Mouse (Mus musculus) embryonic facial prominence, embryonic 15.5 days (tissue): ENCODE measurements around the gene Sstr2. TPM values are rescaled to one million over a fixed set of nuclear protein-coding genes. Genes with fewer than 3 reads are reported as not detected.

Experiments
- ATAC-seq: fragments of 200-750 bp; cut with Nextera tagmentation; 2 replicates; pipeline ENCODE4 v1.8.0; 2017; ENCODE audit warnings: low read depth, moderate TSS enrichment; ENCODE audit not compliant: insufficient number of reproducible peaks, low FRiP score, low TSS enrichment
- H3K27ac ChIP-seq: fragments of 300-500 bp; sonication (generic); replicated peaks from 2 replicates; pipeline ENCODE4 v1.5.1; 2015; ENCODE audit warnings: mild to moderate bottlenecking, inconsistent platforms
- H3K27me3 ChIP-seq: fragments of 300-500 bp; sonication (generic); 2 replicates; pipeline ENCODE4 v1.6.1; 2015; ENCODE audit warnings: inconsistent platforms
- H3K36me3 ChIP-seq: fragments of 300-500 bp; sonication (generic); 2 replicates; pipeline ENCODE4 v1.6.1; 2015; ENCODE audit warnings: mild to moderate bottlenecking, inconsistent platforms
- H3K4me1 ChIP-seq: fragments of 300-500 bp; sonication (generic); 2 replicates; pipeline ENCODE4 v1.6.1; 2015; ENCODE audit warnings: inconsistent platforms
- H3K4me2 ChIP-seq: fragments of 300-500 bp; sonication (generic); replicated peaks from 2 replicates; pipeline ENCODE4 v1.6.1; 2015; ENCODE audit warnings: mild to moderate bottlenecking, inconsistent platforms
- H3K4me3 ChIP-seq: fragments of 300-500 bp; sonication (generic); replicated peaks from 2 replicates; pipeline ENCODE4 v1.5.1; 2015; ENCODE audit warnings: mild to moderate bottlenecking, inconsistent platforms
- H3K9ac ChIP-seq: fragments of 300-500 bp; sonication (generic); 2 replicates; pipeline ENCODE4 v1.6.1; 2015; ENCODE audit warnings: inconsistent platforms
- H3K9me3 ChIP-seq: fragments of 300-500 bp; sonication (generic); replicated peaks from 2 replicates; pipeline ENCODE4 v1.6.1; 2016; ENCODE audit warnings: inconsistent platforms
- WGBS: fragments of 180-500 bp; shearing (Covaris S2); methylation state at CpG from one replicate; pipeline ENCODE4 v1.1.7; 2015; 5-methylcytosine and 5-hydroxymethylcytosine counted together
- polyA plus RNA-seq: library from polyadenylated mRNA; unstranded; fragments of >200 nt; fragmentation: Nextera tagmentation; extraction: Ambion mirVana; gene quantifications from 2 replicates; pipeline ENCODE4 v1.2.1, GENCODE M21; 2015

Gene Sstr2
- polyA plus RNA-seq, 1 experiment from 2014 or later = 1.6 TPM

DNA sequence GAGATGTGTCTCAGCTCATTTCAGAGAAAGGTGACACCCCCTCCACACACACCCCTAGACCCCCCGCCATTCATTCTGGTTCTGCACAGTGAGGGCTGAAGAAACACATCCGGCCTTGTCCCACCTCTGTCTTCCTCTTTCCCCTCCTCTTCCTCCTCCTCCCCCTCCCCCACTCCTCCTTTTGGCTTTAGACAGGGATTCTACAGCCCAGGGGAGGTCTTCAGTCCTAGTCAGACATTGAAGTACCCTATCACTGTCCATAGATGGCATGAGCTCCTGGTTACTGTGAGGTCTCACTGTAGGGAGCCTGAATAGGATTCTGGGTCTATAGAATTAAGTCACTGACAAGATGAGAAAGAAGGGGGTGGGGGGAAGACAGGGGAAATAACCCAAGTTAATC, 1.9 kb downstream of the Sstr2 start:
- Histone ChIP-seq H3K27me3 (peaks cover 38% of the 10 kb centered on the region), H3K9ac (no peak overlapping the region), H3K4me2 (no peak overlapping the region), H3K4me3 (no peak overlapping the region), H3K4me1 (peaks cover 15% of the 10 kb centered on the region), H3K36me3 (no peaks in the 10 kb centered on the region), H3K27ac (no peak overlapping the region), H3K9me3 (no peaks in the 10 kb centered on the region)
- WGBS = 43% methylated on average over 2 of the region's 2 CpGs
- no peak for ATAC-seq

DNA sequence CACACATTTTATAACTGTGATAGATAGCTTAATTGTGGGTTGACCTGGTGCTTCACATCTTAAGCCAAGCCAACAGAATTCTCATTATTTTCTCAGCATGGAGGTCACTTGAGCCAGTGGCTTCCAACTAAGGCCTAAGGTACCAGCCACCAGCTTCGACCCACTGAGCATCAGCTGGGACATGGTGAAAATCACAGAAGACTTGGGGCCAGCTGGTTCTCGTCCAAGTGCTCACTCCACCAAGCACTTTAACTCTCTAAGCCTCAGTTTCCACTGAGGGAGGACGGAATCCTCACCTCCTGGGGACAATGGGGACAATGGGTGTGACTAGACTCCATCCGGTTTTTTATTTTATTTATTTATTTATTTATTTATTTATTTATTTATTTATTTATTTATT, 2.9 kb downstream of the Sstr2 start:
- no peak for ATAC-seq
- 86% methylated on average over 4 of the region's 4 CpGs for WGBS
- peaks cover 15% of the 10 kb centered on the region for H3K4me1 ChIP-seq
- H3K9me3 ChIP-seq = no peaks in the 10 kb centered on the region
- no peak overlapping the region for H3K27ac ChIP-seq
- peaks cover 38% of the 10 kb centered on the region for H3K27me3 ChIP-seq
- H3K4me3 ChIP-seq = no peak overlapping the region
- no peak overlapping the region for H3K4me2 ChIP-seq
- H3K9ac ChIP-seq = no peak overlapping the region
- no peaks in the 10 kb centered on the region for H3K36me3 ChIP-seq

DNA sequence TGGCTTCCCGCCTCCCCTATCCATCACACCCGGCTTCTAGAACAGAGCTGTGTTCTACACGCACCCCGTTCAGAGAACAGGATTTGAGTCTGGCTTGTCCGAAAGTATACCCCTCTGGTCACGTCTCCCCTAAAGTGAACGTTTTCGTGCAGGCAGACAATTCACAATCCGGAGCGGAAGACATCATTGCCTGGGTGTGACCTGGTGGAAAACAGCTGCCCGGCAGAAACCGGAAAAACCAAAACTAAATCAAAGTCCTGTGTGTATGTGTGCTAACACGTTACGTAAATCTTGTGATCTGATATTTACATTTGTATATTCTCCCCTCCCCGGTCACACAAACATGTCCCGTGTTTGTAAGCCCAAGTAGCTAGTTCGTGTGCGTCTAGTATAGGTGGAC, 6.3 kb downstream of the Sstr2 start:
- Histone ChIP-seq H3K4me2 (no peak overlapping the region), H3K27me3 (peaks cover 16% of the 10 kb centered on the region), H3K4me1 (no peaks in the 10 kb centered on the region), H3K36me3 (no peaks in the 10 kb centered on the region), H3K27ac (no peak overlapping the region), H3K9ac (no peak overlapping the region), H3K4me3 (no peak overlapping the region), H3K9me3 (no peaks in the 10 kb centered on the region)
- ATAC-seq = no peak
- WGBS = 85% methylated on average over 18 of the region's 18 CpGs

DNA sequence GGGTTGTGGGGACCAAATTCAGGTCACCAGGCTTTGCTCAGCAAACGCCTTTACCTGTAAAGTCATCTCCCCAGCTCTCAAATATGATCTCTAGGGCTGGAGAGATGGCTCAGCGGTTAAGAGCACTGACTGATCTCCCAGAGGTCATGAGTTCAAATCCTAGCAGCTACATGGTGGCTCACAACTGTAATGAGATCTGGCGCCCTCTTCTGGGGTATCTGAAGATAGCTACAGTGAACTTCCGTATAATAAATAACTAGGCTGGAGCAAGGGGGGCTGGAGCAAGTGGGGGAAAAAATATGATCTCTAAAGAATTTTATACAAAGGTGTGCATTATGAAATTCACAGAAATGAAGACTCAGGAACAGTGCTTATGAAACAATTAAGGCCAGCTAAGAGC, 8.6 kb downstream of the Sstr2 start:
- Histone ChIP-seq H3K36me3 (no peaks in the 10 kb centered on the region), H3K9ac (no peak overlapping the region), H3K4me1 (no peaks in the 10 kb centered on the region), H3K27me3 (peaks cover 3% of the 10 kb centered on the region; the same call in 1 of the 2 replicates), H3K4me2 (no peak overlapping the region), H3K9me3 (no peaks in the 10 kb centered on the region), H3K27ac (no peak overlapping the region), H3K4me3 (no peak overlapping the region)
- WGBS = 45% methylated on average over 4 of the region's 4 CpGs
- no peak for ATAC-seq

DNA sequence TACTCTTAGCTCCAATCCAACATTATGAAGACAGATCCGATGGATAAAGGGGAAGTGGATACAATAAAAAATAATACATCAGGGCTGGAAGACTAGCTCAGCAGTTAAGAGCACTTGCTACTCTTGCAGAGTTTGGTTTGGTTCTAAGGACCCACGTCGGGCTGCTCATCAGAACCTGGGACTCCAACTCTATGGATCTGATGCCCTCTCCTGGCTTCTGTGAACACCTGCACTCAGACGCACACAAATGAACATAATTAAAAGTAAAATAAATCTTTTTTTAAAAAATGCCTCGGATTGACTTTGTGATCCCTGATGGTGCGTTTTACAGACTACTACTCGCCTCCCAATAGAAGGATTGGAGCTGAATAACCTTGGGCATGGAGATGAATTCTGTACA, 11.5 kb downstream of the Sstr2 start:
- 49% methylated on average over 7 of the region's 7 CpGs for WGBS

DNA sequence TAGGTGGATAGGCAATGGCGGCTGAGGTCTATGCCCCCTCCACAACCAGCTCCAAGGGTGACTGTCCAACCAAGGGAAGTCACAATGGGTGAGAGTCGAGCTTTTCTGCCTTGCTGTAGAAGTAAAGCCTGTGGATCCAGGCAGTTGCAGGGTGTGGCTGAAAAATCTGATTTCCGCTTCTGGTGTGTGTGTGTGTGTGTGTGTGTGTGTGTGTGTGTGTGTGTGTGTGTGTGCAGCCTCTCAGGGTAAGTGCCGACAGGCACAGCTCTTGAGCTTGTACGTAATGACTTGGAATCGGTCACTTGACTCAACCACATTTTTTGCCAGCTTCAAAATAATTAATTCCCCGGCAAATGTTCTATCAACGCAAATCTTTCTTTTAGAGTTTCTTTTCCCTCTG, 12.2 kb downstream of the Sstr2 start:
- no peak for ATAC-seq
- no peak overlapping the region for H3K4me2 ChIP-seq
- 64% methylated on average over 8 of the region's 8 CpGs for WGBS
- H3K4me1 ChIP-seq = no peaks in the 10 kb centered on the region
- no peak overlapping the region for H3K9ac ChIP-seq
- no peak overlapping the region for H3K4me3 ChIP-seq
- H3K27ac ChIP-seq = no peak overlapping the region
- no peaks in the 10 kb centered on the region for H3K36me3 ChIP-seq
- peaks cover 3% of the 10 kb centered on the region; the same call in 1 of the 2 replicates for H3K27me3 ChIP-seq
- no peaks in the 10 kb centered on the region for H3K9me3 ChIP-seq

More for the DNA sequence above, 11.5 kb downstream of the Sstr2 start:
- Histone ChIP-seq H3K27ac (no peak overlapping the region), H3K9ac (no peak overlapping the region), H3K4me1 (no peaks in the 10 kb centered on the region), H3K36me3 (no peaks in the 10 kb centered on the region), H3K4me2 (no peak overlapping the region), H3K9me3 (no peaks in the 10 kb centered on the region), H3K27me3 (peaks cover 3% of the 10 kb centered on the region; the same call in 1 of the 2 replicates), H3K4me3 (no peak overlapping the region)
- ATAC-seq = no peak

DNA sequence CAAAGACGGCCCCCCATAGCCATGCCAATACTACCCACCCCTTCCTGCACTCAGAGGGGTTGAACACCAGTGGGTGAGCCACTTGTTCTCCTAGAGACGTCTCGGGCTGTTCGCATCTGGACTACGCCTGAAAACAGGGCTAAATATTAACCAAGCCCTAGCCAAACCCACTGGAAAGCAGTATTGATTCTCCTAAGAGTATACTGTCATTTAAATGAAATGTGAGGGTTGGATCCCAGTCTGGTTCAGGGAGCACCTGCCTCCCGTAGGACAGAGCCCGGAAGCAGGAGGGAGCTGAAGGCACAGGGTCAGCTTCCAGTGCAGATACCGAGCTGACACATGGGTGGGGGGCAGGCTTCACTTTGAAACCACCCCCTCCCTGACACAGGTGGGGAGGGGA, 12.7 kb downstream of the Sstr2 start:
- no peak for ATAC-seq
- no peaks in the 10 kb centered on the region for H3K4me1 ChIP-seq
- H3K4me3 ChIP-seq = no peak overlapping the region
- H3K9me3 ChIP-seq = no peaks in the 10 kb centered on the region
- WGBS = 81% methylated on average over 8 of the region's 8 CpGs
- H3K27me3 ChIP-seq = peaks cover 3% of the 10 kb centered on the region; the same call in 1 of the 2 replicates
- no peaks in the 10 kb centered on the region for H3K36me3 ChIP-seq
- H3K9ac ChIP-seq = no peak overlapping the region
- H3K27ac ChIP-seq = no peak overlapping the region
- no peak overlapping the region for H3K4me2 ChIP-seq

DNA sequence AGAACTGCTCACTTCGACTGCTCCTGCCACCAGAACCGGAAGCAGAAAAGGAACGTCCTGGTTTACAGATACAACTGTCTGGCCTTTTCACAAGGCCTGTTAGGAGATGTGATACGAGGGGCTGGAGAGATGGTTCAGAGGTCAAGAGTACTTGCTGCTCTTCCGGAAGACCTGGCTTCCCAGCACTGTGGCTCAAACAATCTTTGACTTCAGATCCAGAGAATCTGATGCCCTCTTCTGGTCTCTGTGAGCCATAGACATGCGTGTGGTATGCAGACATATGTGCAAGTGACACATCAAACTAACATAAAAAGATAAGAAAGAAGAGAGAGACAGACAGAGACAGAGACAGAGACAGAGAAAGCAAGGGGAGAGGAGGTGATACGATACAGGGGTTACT, 13.2 kb downstream of the Sstr2 start:
- no peak for ATAC-seq
- Histone ChIP-seq H3K4me1 (no peaks in the 10 kb centered on the region), H3K36me3 (no peaks in the 10 kb centered on the region), H3K4me2 (no peak overlapping the region), H3K27me3 (peaks cover 3% of the 10 kb centered on the region; the same call in 1 of the 2 replicates), H3K4me3 (no peak overlapping the region), H3K9ac (no peak overlapping the region), H3K9me3 (no peaks in the 10 kb centered on the region), H3K27ac (no peak overlapping the region)
- WGBS = 71% methylated on average over 7 of the region's 7 CpGs

DNA sequence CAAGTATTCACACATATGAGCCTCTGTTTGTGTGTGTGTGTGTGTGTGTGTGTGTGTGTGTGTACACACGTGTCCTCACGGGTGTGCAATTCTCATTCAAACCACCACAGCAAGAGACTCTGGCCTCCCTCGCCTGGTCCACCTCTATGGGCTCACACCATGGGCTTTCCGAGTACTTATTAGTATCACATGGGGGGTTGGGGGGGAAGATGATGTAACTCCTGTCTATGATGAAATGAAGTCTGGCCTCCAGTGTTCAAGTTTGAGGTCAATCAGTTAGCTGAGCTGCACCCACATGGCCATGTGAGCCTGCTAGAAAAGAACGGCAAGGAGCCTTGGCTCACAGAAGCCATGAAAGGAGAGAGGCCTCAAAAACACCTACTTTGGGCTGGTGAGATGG, 14.3 kb downstream of the Sstr2 start:
- Histone ChIP-seq H3K27ac (no peak overlapping the region), H3K9ac (no peak overlapping the region), H3K27me3 (peaks cover 2% of the 10 kb centered on the region; the same call in 1 of the 2 replicates), H3K9me3 (no peaks in the 10 kb centered on the region), H3K4me3 (no peak overlapping the region), H3K4me1 (no peaks in the 10 kb centered on the region), H3K4me2 (no peak overlapping the region), H3K36me3 (no peaks in the 10 kb centered on the region)
- 89% methylated on average over 5 of the region's 5 CpGs for WGBS
- ATAC-seq = no peak

DNA sequence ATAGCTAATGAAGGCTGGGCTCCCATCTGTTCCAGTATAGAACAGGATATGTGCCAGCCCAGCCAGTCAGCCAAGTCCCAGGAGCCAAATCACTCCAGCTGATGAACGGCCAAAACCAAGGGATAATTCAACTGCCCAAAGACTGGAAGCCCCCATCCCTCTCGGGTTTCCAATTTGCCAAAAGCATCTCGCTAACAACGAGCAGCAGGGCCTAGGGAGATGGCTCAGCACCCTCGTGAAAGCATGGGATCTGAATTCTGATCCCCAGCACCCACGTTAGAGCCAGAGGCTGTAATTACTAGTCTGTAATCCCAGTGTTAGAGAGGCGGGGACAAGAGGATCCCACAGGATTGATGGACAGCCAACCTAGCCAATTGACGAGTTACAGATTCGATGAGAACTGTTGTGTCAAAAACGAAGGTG, 15.6 kb downstream of the Sstr2 start:
- H3K36me3 ChIP-seq = no peaks in the 10 kb centered on the region
- H3K27ac ChIP-seq = no peak overlapping the region
- H3K4me3 ChIP-seq = no peak overlapping the region
- 55% methylated on average over 10 of the region's 10 CpGs for WGBS
- no peaks in the 10 kb centered on the region for H3K4me1 ChIP-seq
- ATAC-seq = no peak
- no peaks in the 10 kb centered on the region for H3K27me3 ChIP-seq
- no peaks in the 10 kb centered on the region for H3K9me3 ChIP-seq
- H3K9ac ChIP-seq = no peak overlapping the region
- no peak overlapping the region for H3K4me2 ChIP-seq

DNA sequence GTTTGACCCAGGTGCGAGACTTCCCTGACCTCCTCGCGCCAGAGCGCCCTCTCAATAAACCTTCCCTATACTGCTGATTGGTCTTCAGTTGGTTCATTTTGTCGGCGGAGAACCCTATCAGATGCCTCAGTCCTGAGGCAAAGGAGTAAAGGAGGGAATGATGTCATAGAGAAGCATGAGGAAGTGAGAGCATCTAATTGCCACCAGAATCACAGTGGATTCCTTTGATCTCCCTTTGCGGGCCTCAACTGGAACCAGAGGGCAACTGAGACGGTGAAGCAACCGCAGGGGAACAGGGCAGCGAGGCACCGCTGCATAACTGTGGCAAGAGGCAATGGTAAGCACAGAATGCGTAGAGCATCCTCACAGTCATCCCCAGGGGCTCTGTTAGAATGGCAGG, 19.5 kb downstream of the Sstr2 start:
- no peak overlapping the region for H3K27ac ChIP-seq
- no peak for ATAC-seq
- H3K36me3 ChIP-seq = no peaks in the 10 kb centered on the region
- H3K4me1 ChIP-seq = no peaks in the 10 kb centered on the region
- 80% methylated on average over 12 of the region's 12 CpGs for WGBS
- H3K27me3 ChIP-seq = no peaks in the 10 kb centered on the region
- no peak overlapping the region for H3K4me2 ChIP-seq
- H3K9me3 ChIP-seq = no peaks in the 10 kb centered on the region
- no peak overlapping the region for H3K9ac ChIP-seq
- H3K4me3 ChIP-seq = no peak overlapping the region

DNA sequence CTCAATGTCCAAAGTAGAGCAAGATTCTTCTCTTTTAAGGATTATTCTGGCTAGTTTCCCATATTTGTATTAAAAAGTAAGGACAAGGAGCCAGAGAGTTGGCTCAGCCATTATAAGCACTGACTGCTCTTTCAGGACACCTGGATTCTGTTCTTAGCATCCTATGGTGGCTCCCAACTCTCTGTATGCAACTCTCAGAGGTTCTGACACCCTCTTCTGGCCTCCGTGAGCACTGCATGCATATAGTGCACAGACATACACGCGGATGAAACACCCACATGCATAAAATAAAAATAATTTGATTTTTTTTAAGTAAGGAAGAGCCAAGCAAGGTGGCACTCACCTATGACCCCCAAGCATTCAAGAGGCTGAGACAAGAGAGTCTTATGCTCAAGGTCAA, 26.0 kb downstream of the Sstr2 start:
- H3K4me3 ChIP-seq = no peak overlapping the region
- no peak for ATAC-seq
- H3K27me3 ChIP-seq = no peaks in the 10 kb centered on the region
- WGBS = 87% methylated on average over 3 of the region's 3 CpGs
- H3K9me3 ChIP-seq = no peaks in the 10 kb centered on the region
- H3K27ac ChIP-seq = no peak overlapping the region
- H3K4me1 ChIP-seq = peaks cover 17% of the 10 kb centered on the region
- H3K9ac ChIP-seq = no peak overlapping the region
- H3K4me2 ChIP-seq = no peak overlapping the region
- H3K36me3 ChIP-seq = no peaks in the 10 kb centered on the region
